Mouse (Mus musculus): ENCODE data around the gene Gm3055.
"Not testable (repeated sequence)": the region's sequence is repeated elsewhere in the genome, so short reads cannot be mapped to it uniquely, and the experiment has no call there.

Gene Gm3055

GRCm38 (mm10) chr10:81770506-81771403, at the start of gene Gm3055:
Gm3055 (minus strand) TSS chr10:81771161.
- not testable (repeated sequence) for DNase-seq (ENCODE audit: low spot score)

GRCm38 (mm10) chr10:81811899-81812298, 40.9 kb upstream of the Gm3055 start, which contains the start of gene Gm4767:
Gm4767 (plus strand) TSS chr10:81812186.
- DNase-seq (ENCODE audit: low spot score), result not testable (repeated sequence)

DNA sequence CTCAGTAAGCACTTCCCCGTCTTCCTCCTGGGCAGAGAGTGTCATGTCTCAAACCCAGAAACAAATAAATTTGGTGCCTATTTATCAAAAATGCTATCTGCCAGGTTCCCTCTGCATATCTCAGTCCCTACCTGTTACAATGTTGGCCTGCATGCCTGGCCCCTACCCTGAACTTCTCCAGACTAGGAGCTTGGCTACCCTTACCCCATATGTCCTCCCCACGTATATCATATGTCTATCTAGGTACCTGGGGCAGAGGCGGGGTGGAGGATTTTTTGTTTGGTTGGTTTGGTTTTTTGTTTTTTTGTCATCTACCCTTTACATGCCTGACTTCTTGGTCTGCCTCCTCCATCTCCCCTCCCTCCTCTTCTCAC, 430 bp upstream of the Gm3055 start:
- DNase-seq (ENCODE audit: low spot score), result not testable (repeated sequence)

DNA sequence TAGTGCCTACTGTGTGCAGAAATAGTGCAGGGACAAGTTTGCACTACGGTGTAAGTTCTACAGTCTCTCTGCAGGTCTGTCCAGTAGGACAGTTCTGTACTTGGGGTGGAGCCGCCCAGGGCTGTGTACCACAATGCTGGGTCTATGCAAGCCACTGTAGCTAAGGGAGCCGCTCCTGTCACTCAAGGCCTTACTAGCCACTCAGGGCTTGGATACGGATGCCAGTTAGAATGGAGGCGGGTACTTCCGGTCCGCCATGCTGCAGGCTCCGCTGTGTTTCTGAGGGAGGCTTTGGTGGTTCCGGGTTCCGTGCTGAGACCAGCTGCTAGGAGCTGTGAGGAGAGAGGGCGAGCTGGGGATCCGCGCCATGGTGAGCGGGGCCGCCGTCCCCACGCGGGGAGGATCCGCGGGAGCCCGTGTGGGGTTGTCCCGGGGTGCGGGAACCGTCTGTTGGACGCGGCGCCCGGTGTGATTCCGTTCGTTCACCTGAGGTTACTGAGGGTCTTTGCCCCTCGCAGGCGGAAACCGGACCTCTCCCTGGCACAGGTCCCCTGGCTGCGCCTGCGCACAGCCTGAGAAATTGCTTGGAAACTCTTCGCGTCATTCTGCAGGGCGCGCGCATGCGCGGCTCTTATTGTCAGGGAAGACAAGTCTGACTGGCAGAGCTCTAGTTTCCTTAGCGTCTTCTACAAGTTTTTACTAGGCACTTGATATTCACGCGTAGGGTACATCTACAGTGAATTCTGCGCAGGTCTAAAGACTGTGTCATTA, 66.2 kb downstream of the Gm3055 start, which contains the start of gene Zfp433:
Zfp433 (plus strand) TSS at position 295 of the 771 bp plus-strand sequence.
- DNase-seq (ENCODE audit: low spot score), result not testable (repeated sequence)

Data from layer of hippocampus, adult 11-12 months (tissue).